Mouse (Mus musculus) kidney, postnatal 36 days (tissue): ENCODE measurements at regions not wholly inside any gene's neighbourhood (a gene's known extent, or its start where the extent isn't known, plus 50 kb on each side); places are given as distances from the start of the nearest gene placed in this dataset.
"Not testable (repeated sequence)": the region's sequence is repeated elsewhere in the genome, so short reads cannot be mapped to it uniquely, and the experiment has no call there.

Experiments used
- DNase-seq, 2 experiments: peaks; one replicate each; pipeline ENCODE4 v3.0.0; 2021 to 2022; ENCODE audit warnings: mixed read lengths in 2 of 2

DNA sequence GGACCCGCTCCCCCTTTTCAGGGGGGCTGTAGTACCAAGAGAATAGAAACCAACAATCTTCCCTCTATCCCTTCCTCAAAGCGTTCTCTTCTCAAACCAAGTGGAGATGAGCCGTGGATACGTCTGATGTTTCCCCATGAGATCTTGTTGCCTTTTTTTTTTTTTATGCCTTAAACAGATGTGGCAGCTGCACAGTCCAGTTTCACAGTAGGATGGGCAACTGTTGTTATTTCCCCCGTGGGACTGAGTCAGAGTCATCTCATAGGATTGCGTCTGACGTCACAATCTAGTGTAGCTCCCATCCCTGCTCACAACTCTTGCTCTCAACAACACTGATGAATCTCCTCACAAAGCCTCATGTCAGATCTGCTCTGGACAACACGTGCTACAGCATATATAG, 148.7 kb upstream of the Trpc7 start:
- DNase-seq: no peak

GRCm38 (mm10) chr13:57043316-57043974, 147.7 kb upstream of the Trpc7 start:
- DNase-seq: no peak

GRCm38 (mm10) chr13:57042514-57042913, 146.7 kb upstream of the Trpc7 start:
- peak in 1 of 2 experiments; percentile 32 for DNase-seq

- DNase-seq: no peak
Measured at GRCm38 (mm10) chr13:57032871-57033270, 137.1 kb upstream of the Trpc7 start.

DNA sequence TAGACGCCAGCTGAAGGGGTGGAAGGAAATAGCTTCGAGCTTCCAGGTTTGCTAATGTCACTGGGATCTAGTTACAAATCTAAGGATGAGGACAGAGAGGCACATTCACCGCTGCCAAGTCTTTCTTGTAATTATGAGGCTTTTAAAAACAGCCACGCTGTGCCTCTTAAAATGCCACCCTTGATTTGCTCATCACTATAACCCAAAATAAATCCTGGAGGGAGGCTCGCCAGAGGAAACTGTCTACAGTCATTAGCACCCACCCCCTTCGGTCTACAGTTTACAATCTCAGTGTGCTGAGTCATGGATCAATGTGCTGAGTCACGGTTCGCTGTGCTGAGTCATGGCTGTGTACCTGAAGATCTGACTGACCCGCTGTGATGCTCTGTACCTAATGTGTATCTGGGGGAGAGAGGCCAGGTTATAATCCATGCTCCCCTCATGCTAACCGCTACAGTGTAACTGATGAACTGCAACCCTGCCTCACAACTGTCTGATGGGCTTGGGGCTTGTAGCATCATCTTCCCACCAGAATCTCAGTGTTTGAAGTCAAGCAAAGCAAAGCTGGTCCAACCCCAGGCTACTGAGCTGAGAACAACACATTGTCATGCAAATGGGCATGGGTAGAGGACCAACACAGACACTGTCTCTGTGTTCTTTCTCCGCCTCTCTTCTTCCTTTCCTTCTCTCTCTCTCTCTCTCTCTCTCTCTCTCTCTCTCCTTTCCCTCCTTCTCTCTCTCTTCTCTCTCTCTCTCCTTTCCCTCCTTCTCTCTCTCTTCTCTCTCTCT, 122.0 kb upstream of the Trpc7 start:
- no peak for DNase-seq

- DNase-seq: no peak
Measured at GRCm38 (mm10) chr13:57016465-57017272, 120.9 kb upstream of the Trpc7 start.

- not testable (repeated sequence) for DNase-seq
Measured at GRCm38 (mm10) chr13:57007236-57007635, 111.4 kb upstream of the Trpc7 start.

- no peak for DNase-seq
Measured at GRCm38 (mm10) chr13:57003565-57004132, 107.9 kb upstream of the Trpc7 start.

GRCm38 (mm10) chr13:56992022-56992421, 96.2 kb upstream of the Trpc7 start:
- DNase-seq: peak in 1 of 2 experiments; percentile 36

DNA sequence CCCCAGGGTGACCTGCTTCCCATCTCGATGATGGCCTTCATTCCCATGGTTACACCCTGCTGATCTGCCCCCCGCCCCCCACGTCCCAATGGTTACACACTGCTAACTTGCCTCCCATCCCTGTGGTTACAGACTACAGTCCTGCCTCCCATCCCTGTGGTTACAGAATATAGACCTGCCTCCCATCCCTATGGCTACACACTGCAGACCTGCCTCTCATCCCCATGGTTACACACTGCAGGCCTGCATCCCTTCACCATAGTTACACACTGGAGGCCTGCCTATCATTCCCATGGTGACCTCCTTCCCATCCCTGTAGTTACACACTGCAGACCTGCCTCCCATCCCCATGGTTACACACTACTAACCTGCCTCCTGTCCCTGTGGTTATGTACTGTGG, 78.3 kb upstream of the Trpc7 start:
- no peak for DNase-seq

GRCm38 (mm10) chr13:56955358-56955757, 59.6 kb upstream of the Trpc7 start:
- DNase-seq: no peak

DNA sequence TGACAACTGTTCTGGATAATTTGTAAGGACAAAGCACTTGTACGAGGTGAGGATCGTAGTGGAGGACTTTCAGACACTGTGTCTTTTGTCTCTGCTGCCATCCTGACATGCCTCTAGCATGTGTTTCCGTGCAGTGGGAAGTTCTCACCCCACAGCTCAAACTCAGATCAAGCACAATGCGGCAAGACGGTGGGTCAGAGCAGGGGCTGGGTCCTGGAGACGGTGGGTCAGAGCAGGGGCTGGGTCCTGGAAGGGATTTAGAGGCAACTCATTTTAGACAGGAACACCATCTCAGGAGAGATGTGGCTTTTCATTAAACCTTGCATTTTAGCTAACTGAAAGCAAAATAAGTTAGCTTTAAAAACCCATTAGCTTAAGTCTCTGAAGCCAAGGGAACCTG, 52.3 kb upstream of the Trpc7 start:
- no peak for DNase-seq

DNA sequence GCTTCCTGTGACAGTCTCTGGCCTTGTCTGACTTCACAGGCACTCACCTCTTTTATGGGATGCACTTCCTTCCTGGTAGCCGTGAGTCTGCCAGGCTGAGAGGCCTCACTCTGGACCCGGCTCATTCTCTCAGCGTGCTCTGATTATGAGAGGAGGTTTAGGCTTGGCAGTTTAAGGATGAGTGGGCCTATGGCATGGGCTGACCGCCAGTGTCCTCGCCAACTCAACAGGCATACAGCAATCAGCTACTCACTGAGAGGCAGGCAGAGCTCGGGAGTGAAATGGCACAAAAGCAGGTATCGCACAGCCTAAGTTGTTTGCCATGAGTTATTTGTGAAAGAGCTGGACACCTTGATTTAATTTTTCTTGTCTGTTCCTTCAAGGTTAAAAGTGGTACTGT, 51.5 kb upstream of the Trpc7 start:
- no peak for DNase-seq
